Mouse (Mus musculus) midbrain, embryonic 12.5 days (tissue): ENCODE data around the gene D430041D05Rik. TPM values are rescaled to one million over a fixed set of nuclear protein-coding genes. Genes with fewer than 3 reads are reported as not detected.
A peak's percentile ranks its signal among the peaks of the same experiment; 100 is the strongest.
"Not testable (repeated sequence)": the region's sequence is repeated elsewhere in the genome, so short reads cannot be mapped to it uniquely, and the experiment has no call there.

ENCODE experiments used
- ATAC-seq: fragments of 200-750 bp; cut with Nextera tagmentation; 2 replicates; pipeline ENCODE4 v1.8.0; 2017; ENCODE audit warnings: low read depth, moderate TSS enrichment, moderate library complexity; ENCODE audit not compliant: low FRiP score
- H3K27ac ChIP-seq: fragments of 300-500 bp; sonication (generic); replicated peaks from 2 replicates; pipeline ENCODE4 v1.5.1; 2016; ENCODE audit warnings: mild to moderate bottlenecking
- H3K27me3 ChIP-seq: fragments of 300-500 bp; sonication (generic); 2 replicates; pipeline ENCODE4 v1.6.1; 2016; ENCODE audit warnings: mild to moderate bottlenecking
- H3K36me3 ChIP-seq: fragments of 300-500 bp; sonication (generic); 2 replicates; pipeline ENCODE4 v1.6.1; 2016
- H3K4me1 ChIP-seq: fragments of 300-500 bp; sonication (generic); 2 replicates; pipeline ENCODE4 v1.6.1; 2016
- H3K4me2 ChIP-seq: fragments of 300-500 bp; sonication (generic); replicated peaks from 2 replicates; pipeline ENCODE4 v1.6.1; 2016; ENCODE audit warnings: mild to moderate bottlenecking, moderate library complexity
- H3K4me3 ChIP-seq: fragments of 300-500 bp; sonication (generic); 2 replicates; pipeline ENCODE4 v1.5.1; 2016; ENCODE audit warnings: mild to moderate bottlenecking
- H3K9ac ChIP-seq: fragments of 300-500 bp; sonication (generic); replicated peaks from 2 replicates; pipeline ENCODE4 v1.6.1; 2016; ENCODE audit warnings: mild to moderate bottlenecking, moderate library complexity
- H3K9me3 ChIP-seq: fragments of 300-500 bp; sonication (generic); 2 replicates; pipeline ENCODE4 v1.6.1; 2016; ENCODE audit warnings: mild to moderate bottlenecking
- WGBS: fragments of 180-500 bp; shearing (Covaris S2); methylation state at CpG from one replicate; pipeline ENCODE4 v1.1.7; 2016; 5-methylcytosine and 5-hydroxymethylcytosine counted together
- microRNA counts: library from miRNA; unstranded; fragments of <30 nt; microRNA quantifications from one replicate; lab custom pipeline; 2017
- microRNA-seq: library from miRNA; unstranded; fragments of <30 nt; microRNA quantifications from one replicate; pipeline ENCODE4, GENCODE M21; 2017
- polyA plus RNA-seq: library from polyadenylated mRNA; unstranded; fragments of >200 nt; fragmentation: Nextera tagmentation; extraction: Ambion mirVana; gene quantifications from 2 replicates; pipeline ENCODE4 v1.2.1, GENCODE M21; 2016

Gene D430041D05Rik
- polyA plus RNA-seq, 1 experiment from 2014 or later, result 3.2 TPM

DNA sequence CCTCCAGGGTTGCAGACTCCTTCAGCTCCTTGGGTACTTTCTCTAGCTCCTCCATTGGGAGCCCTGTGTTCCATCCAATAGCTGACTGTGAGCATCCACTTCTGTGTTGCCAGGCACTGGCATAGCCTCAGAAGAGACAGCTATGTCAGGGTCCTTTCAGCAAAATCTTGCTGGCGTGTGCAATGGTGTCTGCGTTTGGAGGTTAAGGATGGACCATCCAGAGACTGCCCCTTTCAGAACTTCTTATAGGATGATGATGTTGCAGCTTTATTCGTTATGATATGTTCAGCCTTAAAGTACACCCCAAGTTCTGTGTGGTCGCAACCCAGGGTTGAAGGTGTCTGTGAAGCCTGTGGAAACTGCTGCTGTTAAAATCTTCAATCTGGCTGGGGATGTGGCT lies 313.4 kb downstream of the D430041D05Rik start:
- not testable (repeated sequence) for H3K36me3 ChIP-seq, H3K27ac ChIP-seq, ATAC-seq, H3K9ac ChIP-seq, H3K9me3 ChIP-seq, H3K4me2 ChIP-seq, H3K4me3 ChIP-seq, H3K27me3 ChIP-seq
- H3K4me1 ChIP-seq, result peaks cover 11% of the 10 kb centered on the region
- 91% methylated on average over 4 of the region's 4 CpGs for WGBS

DNA sequence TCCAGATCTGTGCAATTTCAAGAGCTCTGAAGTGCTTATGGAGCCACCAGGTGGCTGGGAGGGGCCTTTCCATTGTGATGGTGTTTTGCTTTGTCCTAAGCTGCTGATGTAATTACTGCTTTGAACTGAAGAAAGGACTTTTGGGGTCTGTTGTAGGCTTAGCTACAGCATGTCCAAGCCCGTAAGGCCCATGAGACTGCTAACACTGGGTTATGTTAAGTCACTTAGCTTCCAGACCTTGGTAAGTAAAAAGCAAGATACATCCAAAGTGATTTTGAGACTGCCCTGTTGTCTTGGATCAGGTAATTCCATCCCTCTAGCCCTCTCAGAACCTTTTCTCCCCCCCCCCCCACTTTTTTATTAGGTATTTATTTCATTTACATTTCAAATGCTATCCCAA lies 314.0 kb downstream of the D430041D05Rik start:
- peak overlapping the region; percentile 55 for H3K4me2 ChIP-seq

DNA sequence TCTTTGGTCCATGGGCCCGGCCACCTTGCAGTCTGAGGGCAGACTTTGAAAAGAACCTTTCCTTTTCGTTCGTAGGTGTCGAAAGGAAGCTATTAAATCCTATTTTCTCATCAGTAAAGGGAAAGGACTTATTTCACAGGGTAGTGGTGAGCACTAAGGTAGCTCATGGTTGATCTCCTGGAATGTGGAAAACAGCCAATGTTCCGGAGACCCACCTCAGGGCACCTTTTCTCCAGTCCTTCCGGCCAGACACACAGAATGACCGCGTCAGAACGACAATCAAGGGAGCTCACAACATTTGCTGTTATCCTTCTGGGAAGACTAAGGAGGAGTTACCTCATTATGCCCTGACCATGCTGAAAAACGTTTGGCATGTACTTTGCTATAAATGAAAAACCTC lies 314.6 kb downstream of the D430041D05Rik start:
- Histone ChIP-seq H3K27ac (peak overlapping the region; percentile 74), H3K4me3 (peak overlapping the region; percentile 45), H3K9me3 (no peaks in the 10 kb centered on the region), H3K36me3 (no peaks in the 10 kb centered on the region), H3K9ac (peak overlapping the region; percentile 57), H3K4me1 (peaks cover 11% of the 10 kb centered on the region), H3K27me3 (no peaks in the 10 kb centered on the region), H3K4me2 (peak overlapping the region; percentile 55)
- no peak for ATAC-seq
- WGBS, result 40% methylated on average over 10 of the region's 10 CpGs

More for the DNA sequence above, 314.0 kb downstream of the D430041D05Rik start:
- H3K27ac ChIP-seq, H3K4me3 ChIP-seq, ATAC-seq, H3K36me3 ChIP-seq, H3K9ac ChIP-seq, H3K27me3 ChIP-seq, H3K9me3 ChIP-seq: not testable (repeated sequence)
- 41% methylated on average over 1 of the region's 1 CpGs for WGBS
- peaks cover 11% of the 10 kb centered on the region for H3K4me1 ChIP-seq

DNA sequence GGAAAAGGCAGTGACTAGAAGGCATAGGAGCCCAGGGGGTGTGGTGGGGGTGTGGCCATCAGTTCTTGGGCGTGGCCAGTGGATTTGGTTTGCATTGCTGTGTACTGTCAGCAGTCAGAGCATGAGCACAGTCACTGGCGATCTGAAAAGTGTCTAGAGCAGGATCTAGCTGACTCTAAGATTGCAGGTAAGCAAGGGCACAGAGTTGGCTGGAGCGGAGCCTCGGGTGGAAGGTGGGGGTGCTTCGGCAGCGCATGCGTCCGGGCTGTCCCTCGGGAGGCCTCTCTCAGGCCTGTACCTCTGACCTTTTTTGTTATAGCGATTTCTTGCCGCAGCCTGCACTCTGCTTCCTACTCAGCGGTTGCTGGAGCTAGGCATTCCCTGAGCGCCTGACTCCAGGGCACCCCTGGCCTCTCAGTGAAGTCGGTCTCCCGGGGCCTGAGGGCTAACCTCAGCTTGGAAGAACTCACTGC lies 315.0 kb downstream of the D430041D05Rik start, which contains the start of gene Cd59a:
TSS of gene Cd59a (plus strand) at position 61 of the 473 bp plus-strand sequence.
- Histone ChIP-seq H3K27me3 (no peaks in the 10 kb centered on the region), H3K4me3 (peak within 1 kb of the TSS; percentile 45), H3K27ac (peak within 1 kb of the TSS; percentile 74), H3K4me2 (peak within 1 kb of the TSS; percentile 55), H3K9me3 (no peaks in the 10 kb centered on the region), H3K4me1 (peaks cover 11% of the 10 kb centered on the region), H3K9ac (peak within 1 kb of the TSS; percentile 57), H3K36me3 (no peaks in the 10 kb centered on the region)
- 5% methylated on average over 15 of the region's 15 CpGs for WGBS
- peak; percentile 87 for ATAC-seq

DNA sequence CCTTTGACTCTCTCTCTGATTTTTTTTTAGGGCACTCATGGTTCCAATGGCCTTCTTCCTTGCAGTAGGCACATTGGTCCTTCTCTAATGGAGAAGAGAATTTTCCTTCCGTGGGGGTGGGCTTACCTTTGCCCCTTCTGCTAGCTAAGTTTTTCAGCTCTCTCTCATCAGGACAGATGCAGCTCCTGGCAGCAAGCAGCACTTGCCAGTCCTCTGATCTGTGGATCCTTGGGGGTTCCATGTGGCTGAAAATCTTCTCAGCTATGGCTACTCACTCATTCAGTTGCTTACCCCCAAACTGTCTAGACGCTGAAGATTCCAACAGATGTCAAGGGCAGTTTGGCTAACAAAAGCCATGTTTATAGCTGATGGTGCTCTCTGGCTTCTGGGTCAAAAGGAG lies 317.5 kb downstream of the D430041D05Rik start:
- Histone ChIP-seq H3K4me3 (no peak overlapping the region), H3K9me3 (no peaks in the 10 kb centered on the region), H3K4me1 (peaks cover 11% of the 10 kb centered on the region), H3K27ac (no peak overlapping the region), H3K27me3 (no peaks in the 10 kb centered on the region), H3K9ac (no peak overlapping the region), H3K4me2 (no peak overlapping the region), H3K36me3 (no peaks in the 10 kb centered on the region)
- WGBS, result 86% methylated on average over 2 of the region's 2 CpGs
- no peak for ATAC-seq

MicroRNAs encoded within 50 kb of the gene (microRNA counts, 519-probe panel; counts per million panel counts)
- microRNA mmu-miR-1902 (lab: Ali Mortazavi, UCI), result not detected

Small RNA genes lying within 50 kb of the gene (microRNA-seq; reads per million reads assigned to microRNA genes)
- not detected for gene Mir1902

Other genes starting within 250 kb of the D430041D05Rik start
- 9.4 and 11.3 TPM in 2 replicates for gene Hipk3, start 83.4 kb upstream of the D430041D05Rik start, polyA plus RNA-seq
- 112 and 116 TPM in 2 replicates for gene Cstf3, start 179.5 kb upstream of the D430041D05Rik start, polyA plus RNA-seq